Mouse (Mus musculus) ovary, adult 2 months (tissue): ENCODE measurements around the gene Cypt15. TPM values are rescaled to one million over a fixed set of nuclear protein-coding genes. Genes with fewer than 3 reads are reported as not detected.

Experiments
- polyA plus RNA-seq: library from polyadenylated mRNA; depleted of rRNA; stranded (reverse); fragments of >200 nt; gene quantifications from 2 replicates; pipeline ENCODE4 v1.2.3, GENCODE M21; 2012; rRNA removed

Gene Cypt15
- not detected in 2 replicates for polyA plus RNA-seq

DNA sequence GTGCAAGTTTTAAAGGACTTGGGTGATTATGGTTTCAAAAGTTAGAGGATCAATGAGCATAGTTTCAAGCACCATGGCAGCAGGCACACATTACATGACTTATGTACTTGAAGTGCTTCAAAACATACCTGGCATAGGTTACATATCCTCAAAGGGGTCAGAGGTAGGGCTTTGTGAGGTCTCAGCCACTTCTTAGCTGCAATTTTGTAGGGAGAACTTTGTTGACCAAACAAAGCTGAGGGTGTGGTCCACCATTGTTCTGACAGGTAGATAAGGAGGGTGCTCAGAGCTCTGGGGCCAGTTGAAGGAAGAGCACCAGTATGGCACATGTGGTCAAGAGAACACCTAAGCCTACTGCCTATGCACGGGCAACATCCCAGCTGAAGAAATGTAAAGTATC lies at the start of gene Cypt15:
Cypt15 (plus strand) TSS at position 301 of the 400 bp plus-strand sequence.

